Mouse (Mus musculus) thymus, postnatal 4 days (tissue): Measurements from ENCODE around the gene Gm28551.
"Not testable (repeated sequence)": the region's sequence is repeated elsewhere in the genome, so short reads cannot be mapped to it uniquely, and the experiment has no call there.

Experiments used
- DNase-seq: peaks from one replicate; pipeline ENCODE4 v3.0.0; 2021

The Gm28551 gene

DNA sequence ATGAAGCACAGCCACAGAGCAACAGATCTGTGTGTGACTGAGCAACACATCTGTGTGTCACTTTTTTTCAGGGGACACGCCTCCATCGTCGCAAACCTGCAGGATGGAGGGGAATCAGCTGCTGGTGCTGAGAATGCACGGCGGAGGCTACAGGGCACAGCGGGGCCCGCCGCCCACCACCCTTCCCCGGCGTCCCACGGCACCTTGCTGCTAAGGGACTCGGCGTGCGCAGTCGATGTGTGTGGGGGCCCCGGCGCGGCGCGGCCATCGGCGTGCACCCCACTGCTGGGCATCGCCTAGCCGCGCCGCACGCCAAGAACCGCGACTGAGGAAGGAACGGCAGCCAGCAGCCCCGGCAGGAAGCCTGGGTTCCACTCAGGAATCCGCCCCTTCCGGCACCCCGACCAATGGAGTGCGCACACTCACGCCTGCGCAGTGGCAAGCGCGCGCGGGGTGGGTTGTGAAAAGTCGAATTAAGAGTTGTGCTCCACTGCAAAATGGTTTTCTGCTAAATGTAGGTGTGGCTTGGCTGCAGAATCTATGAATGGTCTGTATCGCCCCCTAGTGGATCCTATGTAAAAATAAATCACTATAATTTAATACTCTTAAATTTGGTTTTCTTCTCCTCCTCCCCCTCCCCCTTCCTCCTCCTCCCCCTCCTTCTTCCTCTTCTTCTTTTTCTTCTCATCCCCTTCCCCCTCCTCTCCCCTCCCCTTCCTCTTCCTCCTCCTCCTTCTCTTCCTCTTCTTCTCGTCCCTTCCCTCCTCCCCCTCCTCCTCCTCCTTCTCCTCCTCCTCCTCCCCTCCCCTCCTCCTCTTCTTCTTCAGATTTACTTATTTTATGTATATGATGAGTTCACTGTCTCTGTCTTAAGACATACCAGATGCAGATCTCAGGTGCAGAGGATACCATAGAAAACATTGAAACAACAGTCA is at the start of gene Gm28551, which contains the start of the genes Asdurf and Asnsd1:
Gene Gm28551 (minus strand): TSS at position 341 of the 935 bp plus-strand sequence.
Gene Asdurf (minus strand): TSS at position 293 of the 935 bp plus-strand sequence.
Gene Asnsd1 (minus strand): TSS at position 426 of the 935 bp plus-strand sequence.
- DNase-seq, result peak; percentile 97

DNA sequence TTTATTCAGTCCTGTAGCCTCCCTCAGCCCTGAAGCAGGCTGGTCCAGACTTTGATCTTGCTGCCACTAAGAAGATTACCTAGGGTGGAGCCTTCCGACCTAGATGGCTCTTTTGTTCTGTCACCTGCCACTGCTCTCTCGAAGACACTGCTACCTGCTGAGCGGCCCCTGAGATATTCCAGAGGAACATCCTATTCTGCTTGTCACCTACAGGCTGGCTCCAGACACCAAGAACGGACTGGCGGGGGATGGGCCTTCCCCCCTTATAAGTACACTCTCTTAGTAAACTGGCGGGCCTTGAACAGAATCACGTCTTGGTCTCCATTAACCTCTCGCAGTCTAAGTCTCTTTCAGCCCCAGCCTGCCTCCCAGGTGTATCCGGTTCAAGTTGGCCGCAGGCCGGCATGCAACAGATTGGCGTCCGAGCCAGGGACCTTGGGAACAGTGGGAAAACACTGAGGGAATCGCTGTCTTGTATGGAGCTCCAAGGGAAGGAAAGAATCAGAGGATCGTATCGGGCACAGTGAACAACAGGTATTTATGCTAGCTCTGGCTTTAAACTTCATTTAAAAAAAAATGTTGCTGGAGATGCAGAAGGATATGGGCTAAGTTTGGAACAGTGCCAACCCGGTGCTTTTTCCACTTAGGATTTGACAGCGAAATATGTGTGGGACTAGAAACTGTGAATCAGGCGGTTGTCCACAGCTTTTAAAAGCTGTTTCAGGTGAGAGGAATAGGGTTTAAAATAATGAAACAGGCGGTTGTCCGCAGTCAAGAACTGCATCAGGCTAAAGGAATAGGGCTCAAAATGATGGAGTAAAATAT is 41.7 kb upstream of the Gm28551 start:
- DNase-seq, result not testable (repeated sequence)

DNA sequence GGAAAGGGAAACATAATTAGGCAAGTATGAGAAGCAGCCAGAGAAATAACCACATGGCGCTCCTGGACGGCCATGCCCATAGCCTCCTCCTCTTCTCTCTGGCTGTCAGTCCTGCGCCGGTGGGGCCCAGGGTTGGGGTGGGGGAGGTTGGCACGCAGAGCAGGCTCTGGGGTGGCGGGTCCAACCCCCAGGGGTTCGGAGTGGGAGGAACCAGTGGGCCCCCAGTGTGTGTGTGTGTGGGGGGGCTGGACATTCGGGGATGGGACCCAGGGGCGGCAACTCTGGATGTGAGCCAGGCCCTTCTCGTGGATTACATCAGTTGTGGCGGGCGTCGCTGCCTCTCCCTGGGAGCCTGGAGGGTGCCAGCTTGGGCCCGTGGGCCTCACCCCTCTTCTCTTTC is 36.3 kb upstream of the Gm28551 start:
- no peak for DNase-seq

DNA sequence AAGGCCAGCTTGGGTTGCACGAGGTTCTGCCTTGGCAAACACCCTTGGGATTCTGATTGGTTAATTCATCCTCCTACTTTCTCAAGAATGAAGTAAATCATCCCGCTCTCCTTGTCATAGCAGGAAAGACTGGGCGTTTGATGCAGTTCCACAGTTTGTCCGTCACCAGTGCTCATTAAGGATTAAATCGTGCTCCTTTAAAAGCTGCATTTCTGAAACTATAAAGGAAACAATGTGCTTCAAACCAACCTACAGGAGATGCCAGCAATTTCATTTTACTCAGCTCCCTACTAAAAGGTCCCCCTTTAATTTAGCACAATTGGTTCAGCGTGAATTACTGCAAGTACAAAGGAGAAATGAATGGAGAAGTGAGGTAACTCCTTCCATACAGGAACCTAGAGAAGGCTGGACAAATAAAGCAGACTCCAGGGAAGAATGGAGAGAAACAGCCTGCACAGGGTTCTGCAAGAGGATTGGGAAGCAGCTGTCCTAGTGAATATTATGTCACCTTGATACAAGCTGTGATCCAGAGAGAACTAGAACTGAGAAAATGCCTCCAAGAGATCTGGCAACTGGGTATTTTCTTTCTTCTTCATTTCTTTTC is 31.7 kb upstream of the Gm28551 start:
- DNase-seq, result no peak

DNA sequence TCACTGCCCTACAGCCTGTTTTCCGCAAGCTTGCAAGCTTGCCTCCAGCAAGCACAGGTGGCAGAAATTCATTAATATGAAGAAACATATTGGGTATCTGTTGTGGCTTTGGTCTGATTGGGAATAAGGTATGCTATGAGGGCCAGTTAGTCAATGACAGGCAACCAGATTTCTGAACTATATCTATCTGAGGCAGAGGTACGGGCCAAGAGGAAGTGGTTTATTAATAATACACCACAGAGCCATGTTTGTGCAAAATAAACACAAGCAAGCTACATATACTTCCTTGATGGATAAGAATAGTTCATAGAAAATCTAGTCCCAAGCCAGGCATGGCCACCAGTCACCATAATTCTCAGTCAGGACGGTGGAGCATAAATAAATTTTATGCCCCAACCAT is 25.3 kb upstream of the Gm28551 start:
- no peak for DNase-seq

DNA sequence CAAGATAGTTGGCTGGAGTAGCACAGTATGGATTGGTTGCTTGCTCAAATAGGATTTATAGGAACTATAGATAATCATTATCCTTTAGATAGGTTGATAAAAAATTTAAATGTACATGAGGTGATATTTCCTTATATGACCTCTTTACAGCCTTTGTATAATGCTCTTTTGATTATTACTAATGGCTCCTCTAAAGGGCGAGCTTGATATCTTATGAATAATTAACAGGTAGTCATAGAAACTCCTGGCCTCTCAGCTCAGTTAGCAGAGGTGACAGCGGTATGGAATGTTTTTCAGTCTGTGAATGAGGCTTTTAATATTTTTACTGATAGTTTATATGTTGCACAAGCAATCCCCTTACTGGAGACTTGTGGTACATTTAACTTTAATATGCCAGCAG is 23.5 kb upstream of the Gm28551 start:
- not testable (repeated sequence) for DNase-seq

DNA sequence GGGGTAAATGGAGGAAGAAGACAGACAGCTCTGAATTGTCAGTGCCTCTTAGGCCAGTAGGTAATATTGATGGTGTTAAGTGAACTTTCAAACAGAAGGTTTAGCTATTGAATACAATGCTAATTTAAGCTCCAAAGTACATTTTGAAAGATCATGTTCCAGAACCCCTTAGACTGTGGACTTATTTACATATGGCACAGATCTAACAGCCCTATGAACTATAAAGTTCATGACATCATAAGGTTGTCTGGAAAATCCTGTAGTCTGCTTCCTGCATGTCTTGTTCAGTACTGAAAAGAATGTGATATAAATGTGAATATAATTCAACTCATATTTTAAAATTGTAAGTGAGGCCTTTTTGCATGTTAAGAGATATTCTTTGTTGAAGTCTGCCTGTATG is 6.5 kb upstream of the Gm28551 start:
- DNase-seq, result no peak

DNA sequence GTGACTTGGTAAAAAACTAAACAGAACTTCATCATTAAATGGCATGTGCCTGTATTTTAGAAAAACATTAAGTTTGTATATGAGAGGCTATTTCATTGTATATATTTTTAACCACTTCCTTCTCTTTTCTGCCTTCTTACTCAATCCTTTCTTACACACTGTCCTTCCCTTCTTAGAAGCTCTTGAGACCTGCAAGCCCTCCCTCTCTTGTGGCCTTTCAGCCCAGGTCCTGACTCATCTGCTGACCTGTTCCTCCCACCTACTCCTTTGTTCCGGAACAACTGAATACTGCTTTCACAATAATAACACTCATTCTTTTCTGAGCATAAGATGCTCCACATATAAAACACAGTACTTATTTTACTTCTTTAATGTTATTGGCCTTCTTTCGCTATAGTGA is 11.4 kb downstream of the Gm28551 start:
- DNase-seq, result no peak

DNA sequence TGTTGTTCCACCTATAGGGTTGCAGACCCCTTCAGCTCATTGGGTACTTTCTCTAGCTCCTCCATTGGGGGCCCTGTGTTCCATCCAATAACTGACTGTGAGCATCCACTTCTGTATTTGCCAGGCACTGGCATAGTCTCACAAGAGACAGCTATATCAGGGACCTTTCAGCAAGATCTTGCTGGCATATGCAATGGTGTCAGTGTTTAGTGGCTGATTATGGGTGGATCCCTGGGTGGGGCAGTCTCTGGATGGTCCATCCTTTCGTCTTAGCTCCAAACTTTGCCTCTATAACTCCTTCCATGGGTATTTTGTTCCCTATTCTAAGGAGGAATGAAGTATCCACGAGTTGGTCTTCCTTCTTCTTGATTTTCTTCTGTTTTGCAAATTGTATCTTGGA is 15.1 kb downstream of the Gm28551 start:
- DNase-seq, result not testable (repeated sequence)

DNA sequence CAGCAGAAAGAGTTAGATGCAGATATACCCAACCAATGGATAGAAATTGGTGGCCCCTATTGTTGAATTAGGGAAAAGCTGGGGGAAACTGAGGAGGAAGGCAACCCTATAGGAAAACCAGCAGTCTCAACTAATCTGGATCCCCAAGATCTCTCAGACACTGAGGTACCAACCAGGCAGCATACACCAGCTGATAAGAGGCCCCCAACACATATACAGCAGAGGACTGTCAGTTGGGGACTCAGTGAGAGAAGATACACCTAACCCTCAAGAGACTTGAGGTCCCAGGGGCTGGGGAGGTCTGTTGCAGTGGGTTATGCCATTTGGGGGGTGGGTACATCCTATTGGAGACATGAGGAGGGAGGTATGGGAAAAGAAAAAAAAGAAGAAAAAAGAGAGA is 17.0 kb downstream of the Gm28551 start:
- DNase-seq, result no peak

DNA sequence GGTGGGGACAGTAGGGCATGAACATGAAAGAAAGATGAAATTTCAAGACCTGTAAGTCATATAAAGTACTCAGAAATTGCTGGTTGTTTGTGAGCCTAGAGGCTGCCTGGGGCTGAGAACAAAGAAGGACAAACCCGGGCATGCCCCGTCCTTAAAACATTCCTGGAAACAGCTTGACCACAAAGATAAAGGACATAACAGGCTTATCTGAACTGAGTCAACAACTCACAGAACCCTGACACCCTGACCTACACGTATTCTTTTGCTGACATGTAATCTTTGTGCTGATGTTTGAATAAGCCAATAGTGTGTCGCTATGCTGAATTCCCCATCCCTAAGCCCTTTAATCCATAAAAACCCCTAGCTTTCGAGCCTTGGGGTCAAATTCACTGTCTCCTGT is 18.9 kb downstream of the Gm28551 start:
- not testable (repeated sequence) for DNase-seq

DNA sequence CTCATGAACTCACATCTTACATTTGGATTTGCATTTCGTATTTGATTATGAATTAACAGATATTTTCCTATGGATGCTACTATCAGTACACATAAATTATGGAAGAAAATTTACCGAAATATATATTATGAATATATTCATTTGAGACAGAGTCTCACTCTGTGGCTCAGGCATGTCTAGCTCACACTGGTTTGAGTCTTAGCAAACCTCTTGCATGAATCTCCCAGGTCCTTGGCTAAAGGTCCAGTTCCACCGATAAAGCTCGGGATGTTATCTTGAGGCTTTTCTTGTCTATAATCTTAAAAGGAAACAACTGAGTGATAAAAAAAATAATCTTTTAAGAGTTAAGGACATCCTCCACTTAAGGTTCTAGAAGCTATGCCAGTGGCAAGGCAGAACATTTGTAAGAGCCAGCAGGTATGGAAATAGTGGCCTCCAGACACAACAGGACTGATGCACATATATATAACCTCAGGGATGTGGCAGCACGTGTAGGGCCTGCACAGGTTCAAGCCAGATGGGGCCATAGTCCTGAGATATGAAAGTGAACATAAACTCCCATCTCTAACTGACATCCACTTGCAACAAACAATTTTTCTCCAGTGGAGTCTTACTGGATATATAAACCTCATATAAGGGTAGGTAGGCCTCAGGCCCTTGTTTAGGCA is 27.5 kb downstream of the Gm28551 start:
- DNase-seq, result no peak

DNA sequence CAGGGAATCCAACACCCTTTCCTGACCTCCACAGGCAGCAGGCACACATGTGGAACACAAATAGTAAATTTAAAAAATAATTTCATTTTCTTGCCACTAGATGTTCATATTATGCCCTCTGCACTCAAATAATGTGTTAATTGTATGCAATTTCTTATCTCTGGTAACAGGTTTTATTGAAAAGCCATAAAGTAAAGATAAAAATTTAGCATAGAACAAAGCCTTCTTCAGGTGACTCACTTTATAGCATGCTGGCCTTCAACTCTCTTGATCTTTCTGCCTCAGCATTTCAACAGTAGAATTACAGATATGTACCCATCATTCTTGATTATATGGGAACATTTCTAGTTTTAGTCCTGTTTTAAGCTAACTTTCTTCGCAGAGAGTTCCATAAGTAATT is 28.2 kb downstream of the Gm28551 start:
- DNase-seq, result no peak

DNA sequence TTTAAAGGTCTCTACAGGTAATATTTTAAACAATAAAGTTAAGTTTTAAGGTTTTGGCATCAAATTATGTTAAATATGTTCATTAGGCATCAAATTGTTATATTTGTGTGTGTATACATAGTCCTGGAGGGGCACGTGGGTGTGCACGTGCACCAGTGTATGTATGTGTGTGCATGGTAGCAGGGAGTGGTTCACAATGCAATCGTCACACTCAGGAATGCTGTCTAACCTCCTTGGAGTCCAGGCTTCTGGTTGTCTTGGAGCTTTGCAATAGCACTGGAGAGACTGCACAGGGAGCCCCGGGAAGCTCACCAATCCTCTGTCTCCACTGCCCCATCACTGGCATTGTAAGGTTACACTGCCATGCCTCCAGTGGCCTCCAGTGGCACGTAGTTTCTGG is 29.2 kb downstream of the Gm28551 start:
- DNase-seq, result no peak

DNA sequence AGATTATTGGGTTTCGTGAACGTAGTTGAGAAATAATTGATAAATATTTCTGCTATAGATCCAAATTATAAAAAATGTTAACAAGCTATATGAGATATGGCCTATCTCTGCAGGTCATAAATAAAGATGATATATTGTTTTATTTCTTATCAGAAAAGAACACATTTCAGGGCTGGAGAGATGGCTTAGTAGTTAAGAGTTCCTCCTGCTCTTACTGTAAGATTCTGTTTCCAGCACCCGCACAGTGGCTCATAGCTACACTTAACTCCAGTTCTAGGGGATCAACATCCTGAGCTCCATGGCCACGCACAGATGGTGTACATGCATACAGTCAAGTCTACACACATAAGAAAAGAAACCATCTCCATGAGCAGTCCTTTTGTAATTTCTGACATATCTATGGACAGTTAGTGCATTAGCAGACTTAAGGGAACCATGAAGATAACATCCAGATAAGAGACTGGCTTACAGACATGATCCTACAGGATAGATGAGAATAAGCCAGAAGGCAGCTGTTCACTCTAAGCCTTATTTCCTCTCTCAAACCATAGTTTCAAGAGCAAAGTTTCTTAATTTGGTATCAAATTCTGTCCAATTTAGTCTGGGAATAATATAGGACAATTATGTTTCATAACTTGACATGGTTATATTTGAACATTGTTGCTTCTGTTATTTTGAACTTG is 30.7 kb downstream of the Gm28551 start:
- no peak for DNase-seq

DNA sequence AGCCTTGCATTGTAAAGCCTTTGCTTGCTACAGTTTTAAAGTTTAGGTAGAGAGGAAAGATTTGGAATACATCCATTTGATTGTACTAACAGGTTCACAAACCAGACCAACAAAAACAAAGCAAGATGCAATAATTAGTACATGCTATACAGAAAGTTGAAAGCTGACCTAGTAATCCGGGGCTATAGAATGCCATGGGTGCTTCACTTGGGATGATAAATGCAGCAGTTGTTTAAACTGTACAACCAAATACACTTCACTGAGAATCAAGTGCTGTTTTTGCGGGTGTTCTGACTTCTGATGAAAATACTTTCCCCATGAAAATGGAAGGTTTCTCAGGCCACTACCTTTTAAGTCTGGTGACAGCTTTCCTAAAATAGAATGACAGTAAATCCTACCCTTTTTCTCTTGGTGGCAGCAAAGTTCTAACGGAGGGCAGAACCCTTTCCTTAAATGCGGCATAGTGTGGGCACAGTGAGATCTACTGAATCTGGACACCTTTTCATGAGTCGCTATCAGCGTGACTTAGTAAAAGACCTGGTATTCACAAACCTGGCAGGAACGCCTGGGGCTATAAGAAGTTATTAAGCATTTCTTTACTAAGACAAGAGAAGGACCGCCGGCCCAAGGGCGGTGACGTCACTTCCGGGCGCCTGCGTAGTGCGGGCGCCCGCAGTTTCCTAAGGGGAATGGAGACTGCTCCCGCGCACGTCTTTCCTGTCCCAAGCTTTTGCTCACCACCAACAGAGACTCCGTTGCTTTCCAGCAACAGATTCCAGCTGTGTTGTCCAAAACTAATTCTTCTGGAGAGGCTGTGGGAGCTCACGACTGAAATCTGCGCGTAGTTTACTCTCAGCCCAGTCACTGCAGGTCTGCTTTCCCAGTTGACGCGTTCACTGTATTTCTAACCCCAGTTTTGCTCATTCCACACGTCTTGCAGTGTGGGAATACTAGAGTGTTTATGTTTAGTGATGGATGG is 39.2 kb downstream of the Gm28551 start, which contains the start of gene Osgepl1:
Gene Osgepl1 (plus strand): TSS at position 636 of the 979 bp plus-strand sequence.
- peak; percentile 91 for DNase-seq

DNA sequence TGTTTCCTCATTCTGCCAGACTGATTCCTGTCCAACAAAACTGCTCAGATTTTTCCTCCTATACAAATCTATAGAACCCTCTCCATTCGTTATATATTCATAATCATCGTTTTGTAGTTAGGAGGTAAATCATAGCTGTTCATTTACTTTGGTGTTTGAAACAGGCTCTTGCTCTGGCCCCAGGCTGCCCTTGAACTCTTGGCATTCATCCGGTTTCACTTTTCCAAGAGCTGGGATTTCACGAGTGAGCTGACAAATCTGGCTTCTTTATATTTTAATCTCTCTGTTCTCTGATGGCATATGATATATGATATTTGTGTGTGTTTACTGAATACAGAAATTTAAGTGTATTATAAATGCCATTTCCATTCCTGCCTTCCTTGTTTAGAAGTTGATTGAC is 52.0 kb downstream of the Gm28551 start:
- no peak for DNase-seq

DNA sequence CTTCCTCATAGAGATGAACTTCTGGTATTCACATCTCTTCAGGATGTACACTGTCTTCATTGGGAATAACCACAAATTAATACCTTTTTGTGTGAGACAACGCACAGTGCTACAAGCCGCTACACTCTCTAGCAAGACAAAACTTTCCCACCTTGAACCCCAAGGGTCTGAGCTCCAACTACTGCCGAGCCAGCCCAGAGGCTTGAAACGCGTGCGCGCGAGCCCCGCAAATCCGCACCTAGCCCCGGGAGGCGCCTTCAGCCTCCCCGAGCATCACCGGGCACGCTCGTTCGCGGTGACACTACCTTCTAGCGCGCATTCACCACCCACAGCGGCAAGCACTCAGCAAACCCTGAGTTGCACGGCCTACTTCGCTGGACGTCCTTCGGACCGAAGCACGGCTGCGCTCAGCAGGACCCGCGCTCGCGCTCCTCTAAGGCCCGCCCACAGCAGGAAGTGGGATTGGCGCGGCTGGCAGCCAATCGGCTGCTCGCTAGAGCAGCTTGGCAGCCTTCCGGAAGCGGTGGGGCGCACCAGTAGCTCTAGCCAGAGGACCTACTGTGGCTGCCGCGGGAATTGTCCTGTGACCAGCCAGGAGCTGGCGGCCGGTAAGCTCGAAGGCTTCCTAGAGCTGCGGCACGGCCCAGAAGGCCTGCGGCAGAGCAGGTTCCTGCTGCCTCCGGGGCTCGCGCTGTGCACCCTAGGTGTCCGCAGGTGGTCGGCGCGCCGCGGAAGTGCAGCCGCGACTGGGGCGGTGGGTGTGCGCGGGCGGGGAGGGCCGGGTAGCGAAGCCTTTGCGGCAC is 55.7 kb downstream of the Gm28551 start, which contains the start of the genes Pms1, Ormdl1 and Gm28778:
Gene Pms1 (minus strand): TSS at position 438 of the 803 bp plus-strand sequence.
Gene Ormdl1 (plus strand): TSS at position 515 of the 803 bp plus-strand sequence.
Gene Gm28778 (plus strand): TSS at position 531 of the 803 bp plus-strand sequence.
- DNase-seq, result peak; percentile 93

DNA sequence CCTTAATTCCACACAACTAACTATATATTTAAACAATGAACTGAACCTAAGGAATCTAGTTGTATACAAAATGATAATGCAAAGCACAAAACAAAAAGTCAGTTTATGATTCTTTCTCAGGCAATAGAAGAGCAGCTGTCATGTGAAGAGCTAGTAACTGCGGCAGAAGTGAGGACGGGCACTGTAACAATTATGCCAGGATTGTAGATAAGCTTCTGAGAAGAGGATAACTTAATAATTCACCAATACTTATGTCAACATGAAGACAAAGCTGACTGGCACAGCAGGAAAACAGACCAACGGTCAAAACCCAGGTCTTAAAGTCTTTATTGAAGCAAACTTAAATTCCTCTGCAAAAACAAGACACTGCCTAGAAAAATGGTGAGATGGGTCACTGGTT is 61.3 kb downstream of the Gm28551 start:
- DNase-seq, result no peak
